Mouse (Mus musculus): ENCODE results near the gene Rpl19. TPM values are rescaled to one million over a fixed set of nuclear protein-coding genes. Genes with fewer than 3 reads are reported as not detected.

The Rpl19 gene
- total and polyA plus RNA-seq, 2 experiments from 2014 or later, result 588 to 622 TPM

- WGBS, result 50% methylated on average over 1 of the region's 1 CpGs
- Histone ChIP-seq H3K9ac (replicated peaks; ENCODE audit: low read depth, low read length) (no peak overlapping the region), H3K27ac (ENCODE audit: low read depth) (no peak overlapping the region), H3K4me1 (ENCODE audit: control insufficient read depth, insufficient read depth) (peaks cover 14% of the 10 kb centered on the region), H3K27me3 (ENCODE audit: control insufficient read depth, insufficient read depth, low read length) (no peaks in the 10 kb centered on the region), H3K4me3 (ENCODE audit: low read depth, low read length) (no peak overlapping the region), H3K9me3 (replicated peaks; ENCODE audit: control insufficient read depth, low read length) (no peaks in the 10 kb centered on the region), H3K4me2 (ENCODE audit: low read depth, low read length) (no peak overlapping the region), H3K36me3 (replicated peaks; ENCODE audit: control insufficient read depth, insufficient read depth, low read length) (0 out of 2 replicates have a peak, but pooled peaks cover 4% of the 10 kb centered on the region)
- TF ChIP-seq EP300 (IDR thresholded peaks at IDR 0.05; ENCODE audit: low read depth) (no peak), CTCF (IDR thresholded peaks at IDR 0.05; ENCODE audit: low read depth) (peak; percentile 11; the same call in 1 of the 2 replicates)
- DNase-seq (ENCODE audit: low spot score) (no peak), ATAC-seq (ENCODE audit: insufficient read depth, low read depth) (no peak)
Measured at GRCm38 (mm10) chr11:98020710-98021109, 5.8 kb upstream of the Rpl19 start.

GRCm38 (mm10) chr11:98021118-98021517 lies 5.4 kb upstream of the Rpl19 start:
- no peak for ATAC-seq (ENCODE audit: insufficient read depth, low read depth)
- Histone ChIP-seq H3K4me3 (ENCODE audit: low read depth, low read length) (no peak overlapping the region), H3K4me1 (ENCODE audit: control insufficient read depth, insufficient read depth) (peaks cover 18% of the 10 kb centered on the region), H3K9me3 (replicated peaks; ENCODE audit: control insufficient read depth, low read length) (no peaks in the 10 kb centered on the region), H3K9ac (replicated peaks; ENCODE audit: low read depth, low read length) (no peak overlapping the region), H3K36me3 (replicated peaks; ENCODE audit: control insufficient read depth, insufficient read depth, low read length) (0 out of 2 replicates have a peak, but pooled peaks cover 4% of the 10 kb centered on the region), H3K27ac (ENCODE audit: low read depth) (no peak overlapping the region), H3K27me3 (ENCODE audit: control insufficient read depth, insufficient read depth, low read length) (no peaks in the 10 kb centered on the region), H3K4me2 (ENCODE audit: low read depth, low read length) (peak overlapping the region; percentile 88)
- no peak for DNase-seq (ENCODE audit: low spot score)
- TF ChIP-seq CTCF (IDR thresholded peaks at IDR 0.05; ENCODE audit: low read depth) (no peak), EP300 (IDR thresholded peaks at IDR 0.05; ENCODE audit: low read depth) (no peak)
- 63% methylated on average over 2 of the region's 2 CpGs for WGBS

GRCm38 (mm10) chr11:98021565-98022252 lies 4.8 kb upstream of the Rpl19 start:
- peak overlapping the region; percentile 62 for H3K4me3 ChIP-seq (ENCODE audit: low read depth, low read length)
- H3K36me3 ChIP-seq (replicated peaks; ENCODE audit: control insufficient read depth, insufficient read depth, low read length), result no peaks in the 10 kb centered on the region
- H3K4me1 ChIP-seq (ENCODE audit: control insufficient read depth, insufficient read depth), result peaks cover 18% of the 10 kb centered on the region
- no peak for DNase-seq (ENCODE audit: low spot score)
- no peaks in the 10 kb centered on the region for H3K27me3 ChIP-seq (ENCODE audit: control insufficient read depth, insufficient read depth, low read length)
- H3K27ac ChIP-seq (ENCODE audit: low read depth), result peak overlapping the region; percentile 79; the same call in 1 of the 2 replicates
- H3K9ac ChIP-seq (replicated peaks; ENCODE audit: low read depth, low read length), result peak overlapping the region; percentile 56
- 4% methylated on average over 33 of the region's 34 CpGs for WGBS
- H3K4me2 ChIP-seq (ENCODE audit: low read depth, low read length), result peak overlapping the region; percentile 88
- no peak for ATAC-seq (ENCODE audit: insufficient read depth, low read depth)
- TF ChIP-seq CTCF (IDR thresholded peaks at IDR 0.05; ENCODE audit: low read depth) (no peak), EP300 (IDR thresholded peaks at IDR 0.05; ENCODE audit: low read depth) (no peak)
- no peaks in the 10 kb centered on the region for H3K9me3 ChIP-seq (replicated peaks; ENCODE audit: control insufficient read depth, low read length)

GRCm38 (mm10) chr11:98022253-98022554 lies 4.3 kb upstream of the Rpl19 start:
- Histone ChIP-seq H3K9me3 (replicated peaks; ENCODE audit: control insufficient read depth, low read length) (no peaks in the 10 kb centered on the region), H3K36me3 (replicated peaks; ENCODE audit: control insufficient read depth, insufficient read depth, low read length) (no peaks in the 10 kb centered on the region), H3K4me2 (ENCODE audit: low read depth, low read length) (peak overlapping the region; percentile 88), H3K9ac (replicated peaks; ENCODE audit: low read depth, low read length) (peak overlapping the region; percentile 56), H3K4me1 (ENCODE audit: control insufficient read depth, insufficient read depth) (peaks cover 18% of the 10 kb centered on the region), H3K27me3 (ENCODE audit: control insufficient read depth, insufficient read depth, low read length) (no peaks in the 10 kb centered on the region), H3K27ac (ENCODE audit: low read depth) (peak overlapping the region; percentile 79), H3K4me3 (ENCODE audit: low read depth, low read length) (peak overlapping the region; percentile 62)
- DNase-seq (ENCODE audit: low spot score), result no peak
- WGBS, result 0% methylated on average over 20 of the region's 23 CpGs
- ATAC-seq (ENCODE audit: insufficient read depth, low read depth), result peak; percentile 37; the same call in 1 of the 2 replicates
- no peak for TF ChIP-seq EP300 (IDR thresholded peaks at IDR 0.05; ENCODE audit: low read depth)
- TF ChIP-seq CTCF (IDR thresholded peaks at IDR 0.05; ENCODE audit: low read depth), result no peak

- ATAC-seq (ENCODE audit: insufficient read depth, low read depth), result peak; percentile 28
- WGBS, result 2% methylated on average over 40 of the region's 52 CpGs
- H3K9ac ChIP-seq (replicated peaks; ENCODE audit: low read depth, low read length), result peak within 1 kb of the TSS; percentile 56
Measured at GRCm38 (mm10) chr11:98022555-98023371, 3.7 kb upstream of the Rpl19 start, which contains the start of gene Cacnb1. Gene Cacnb1 (minus strand): TSS chr11:98023034.

More at GRCm38 (mm10) chr11:98022555-98023371, 3.7 kb upstream of the Rpl19 start, which contains the start of gene Cacnb1:
- no peaks in the 10 kb centered on the region for H3K27me3 ChIP-seq (ENCODE audit: control insufficient read depth, insufficient read depth, low read length)
- no peaks in the 10 kb centered on the region for H3K36me3 ChIP-seq (replicated peaks; ENCODE audit: control insufficient read depth, insufficient read depth, low read length)
- DNase-seq (ENCODE audit: low spot score), result peak; percentile 58
- H3K4me3 ChIP-seq (ENCODE audit: low read depth, low read length), result peak within 1 kb of the TSS; percentile 62
- H3K4me2 ChIP-seq (ENCODE audit: low read depth, low read length), result peak within 1 kb of the TSS; percentile 88
- peaks cover 18% of the 10 kb centered on the region for H3K4me1 ChIP-seq (ENCODE audit: control insufficient read depth, insufficient read depth)
- H3K9me3 ChIP-seq (replicated peaks; ENCODE audit: control insufficient read depth, low read length), result no peaks in the 10 kb centered on the region
- no peak for TF ChIP-seq EP300 (IDR thresholded peaks at IDR 0.05; ENCODE audit: low read depth)
- peak within 1 kb of the TSS; percentile 79 for H3K27ac ChIP-seq (ENCODE audit: low read depth)
